Mouse (Mus musculus): ENCODE measurements at regions not wholly inside any gene's neighbourhood (a gene's known extent, or its start where the extent isn't known, plus 50 kb on each side); places are given as distances from the start of the nearest gene placed in this dataset.

DNA sequence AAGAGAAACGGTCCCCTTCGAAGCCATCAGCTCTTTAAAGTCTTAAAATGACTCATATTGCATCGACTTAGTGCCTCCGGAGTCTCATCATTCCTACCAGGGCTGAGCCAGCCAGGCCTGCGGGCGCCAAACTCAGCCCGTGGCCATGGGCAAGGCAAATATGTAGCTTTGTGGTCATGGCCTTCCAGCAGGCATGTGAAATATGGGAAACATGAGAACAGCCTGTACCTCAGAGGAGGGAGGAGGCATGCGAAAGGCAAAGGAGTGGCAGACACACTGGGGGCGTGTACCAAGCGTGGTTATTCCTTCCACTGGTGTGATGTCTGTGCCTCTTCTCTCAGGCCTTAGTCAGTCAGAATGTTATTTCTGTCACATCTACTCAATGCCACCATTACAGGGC, 706.3 kb upstream of the Car8 start:
- Histone ChIP-seq H3K4me1 (ENCODE audit: insufficient read depth, low read depth, low read length) (no peaks in the 10 kb centered on the region), H3K27me3 (ENCODE audit: insufficient read depth, low read length) (no peaks in the 10 kb centered on the region; the same call in 1 of the 2 replicates), H3K4me3 (ENCODE audit: low read depth, low read length) (no peak overlapping the region), H3K9me3 (replicated peaks) (no peaks in the 10 kb centered on the region), H3K36me3 (replicated peaks) (no peaks in the 10 kb centered on the region)
- TF ChIP-seq CTCF (IDR thresholded peaks at IDR 0.05; ENCODE audit: low read depth, low read length) (no peak), GATA1 (IDR thresholded peaks at IDR 0.05; ENCODE audit: borderline replicate concordance, low read length) (no peak), GATA2 (IDR thresholded peaks at IDR 0.05; ENCODE audit: borderline replicate concordance, low read depth, low read length) (no peak), TAL1 (conservative IDR thresholded peaks at IDR 0.05; ENCODE audit: low read depth, low read length) (no peak), POLR2AphosphoS5 (IDR thresholded peaks at IDR 0.05; ENCODE audit: insufficient replicate concordance, low read depth, low read length) (no peak)
- ATAC-seq (ENCODE audit: extremely low read depth, insufficient number of reproducible peaks, low FRiP score, poor library complexity, severe bottlenecking) (no peak), DNase-seq (ENCODE audit: low spot score) (no peak)

DNA sequence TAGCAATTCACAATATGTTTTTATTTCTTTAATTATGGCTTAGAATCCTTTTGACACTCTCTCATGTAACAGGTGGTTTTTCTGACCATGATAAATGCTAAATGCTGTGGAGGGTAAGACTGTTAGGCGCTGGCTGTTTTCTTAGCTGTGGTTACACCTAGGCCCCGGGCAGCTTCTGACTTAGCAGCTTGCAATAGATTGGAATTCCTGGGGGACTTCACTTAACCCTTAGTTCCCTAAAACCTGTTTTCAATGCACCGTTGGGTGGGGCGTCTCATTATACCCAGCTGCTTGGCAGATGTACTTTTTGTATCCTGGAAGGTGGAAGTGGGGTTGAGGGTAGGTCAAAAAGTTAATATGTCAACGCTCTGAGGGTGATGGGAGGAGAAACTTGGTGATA, 704.2 kb upstream of the Car8 start:
- TF ChIP-seq GATA2 (IDR thresholded peaks at IDR 0.05; ENCODE audit: borderline replicate concordance, low read depth, low read length) (no peak), POLR2AphosphoS5 (IDR thresholded peaks at IDR 0.05; ENCODE audit: insufficient replicate concordance, low read depth, low read length) (no peak), GATA1 (IDR thresholded peaks at IDR 0.05; ENCODE audit: borderline replicate concordance, low read length) (no peak), TAL1 (conservative IDR thresholded peaks at IDR 0.05; ENCODE audit: low read depth, low read length) (no peak), CTCF (IDR thresholded peaks at IDR 0.05; ENCODE audit: low read depth, low read length) (no peak)
- DNase-seq (ENCODE audit: low spot score): no peak
- no peaks in the 10 kb centered on the region for H3K36me3 ChIP-seq (replicated peaks)
- H3K27me3 ChIP-seq (ENCODE audit: insufficient read depth, low read length): no peaks in the 10 kb centered on the region; the same call in 1 of the 2 replicates
- no peak overlapping the region for H3K4me3 ChIP-seq (ENCODE audit: low read depth, low read length)
- H3K9me3 ChIP-seq (replicated peaks): no peaks in the 10 kb centered on the region
- H3K4me1 ChIP-seq (ENCODE audit: insufficient read depth, low read depth, low read length): no peaks in the 10 kb centered on the region
- ATAC-seq (ENCODE audit: extremely low read depth, insufficient number of reproducible peaks, low FRiP score, poor library complexity, severe bottlenecking): no peak

DNA sequence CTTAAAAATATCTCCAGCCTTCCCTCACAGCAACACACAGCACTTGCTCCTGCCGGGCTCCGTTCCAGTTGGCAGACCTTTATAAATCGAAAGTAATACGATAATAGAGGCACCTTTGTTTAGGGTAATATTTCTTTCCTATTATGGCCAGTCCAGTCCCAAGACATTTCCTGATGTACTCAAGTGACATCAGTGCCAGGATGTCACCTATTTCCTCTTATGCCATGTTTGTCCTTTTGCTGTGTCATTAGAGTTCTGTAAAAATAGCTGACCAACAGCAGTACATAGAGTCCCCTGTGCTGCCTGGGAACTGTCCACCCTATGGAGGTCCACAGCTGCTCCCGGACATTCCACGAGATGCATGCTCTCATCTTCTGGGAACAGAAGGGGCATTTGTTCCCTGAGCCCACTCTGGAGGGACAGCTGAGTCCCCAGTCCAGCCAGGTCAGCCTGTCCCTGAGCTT, 700.1 kb upstream of the Car8 start:
- Histone ChIP-seq H3K4me1 (ENCODE audit: insufficient read depth, low read depth, low read length) (no peaks in the 10 kb centered on the region), H3K4me3 (ENCODE audit: low read depth, low read length) (no peak overlapping the region)

DNA sequence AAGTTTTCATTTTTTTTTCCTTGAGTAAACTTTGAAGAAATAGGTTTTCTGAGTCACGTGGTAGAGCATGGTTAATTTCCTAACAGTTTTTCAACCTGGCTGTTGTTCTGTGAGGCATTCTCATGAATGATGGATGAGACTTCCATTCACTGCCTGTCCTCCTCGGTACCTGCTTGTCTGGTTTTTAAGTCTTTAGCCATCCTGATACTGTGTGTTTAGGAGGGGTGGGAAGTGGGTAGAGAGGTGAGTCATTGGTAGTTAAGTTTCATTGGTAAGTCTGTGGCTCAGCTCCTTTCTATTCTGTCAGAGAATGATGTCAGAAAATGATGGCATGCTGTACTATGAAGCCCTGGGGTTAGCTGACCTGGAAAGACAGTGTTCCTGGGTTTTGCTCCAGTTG, 697.1 kb upstream of the Car8 start:
- no peaks in the 10 kb centered on the region for H3K27me3 ChIP-seq (ENCODE audit: insufficient read depth, low read length)
- H3K4me1 ChIP-seq (ENCODE audit: insufficient read depth, low read depth, low read length): no peaks in the 10 kb centered on the region
- TF ChIP-seq GATA2 (IDR thresholded peaks at IDR 0.05; ENCODE audit: borderline replicate concordance, low read depth, low read length) (no peak), POLR2AphosphoS5 (IDR thresholded peaks at IDR 0.05; ENCODE audit: insufficient replicate concordance, low read depth, low read length) (no peak), GATA1 (IDR thresholded peaks at IDR 0.05; ENCODE audit: borderline replicate concordance, low read length) (no peak), CTCF (IDR thresholded peaks at IDR 0.05; ENCODE audit: low read depth, low read length) (no peak), TAL1 (conservative IDR thresholded peaks at IDR 0.05; ENCODE audit: low read depth, low read length) (no peak)
- H3K4me3 ChIP-seq (ENCODE audit: low read depth, low read length): no peak overlapping the region
- no peak for DNase-seq (ENCODE audit: low spot score)
- H3K9me3 ChIP-seq (replicated peaks): no peaks in the 10 kb centered on the region
- ATAC-seq (ENCODE audit: extremely low read depth, insufficient number of reproducible peaks, low FRiP score, poor library complexity, severe bottlenecking): no peak
- H3K36me3 ChIP-seq (replicated peaks): no peaks in the 10 kb centered on the region

More for the DNA sequence above, 700.1 kb upstream of the Car8 start:
- no peak for DNase-seq (ENCODE audit: low spot score)
- TF ChIP-seq GATA1 (IDR thresholded peaks at IDR 0.05; ENCODE audit: borderline replicate concordance, low read length) (no peak), TAL1 (conservative IDR thresholded peaks at IDR 0.05; ENCODE audit: low read depth, low read length) (no peak), GATA2 (IDR thresholded peaks at IDR 0.05; ENCODE audit: borderline replicate concordance, low read depth, low read length) (no peak), CTCF (IDR thresholded peaks at IDR 0.05; ENCODE audit: low read depth, low read length) (no peak), POLR2AphosphoS5 (IDR thresholded peaks at IDR 0.05; ENCODE audit: insufficient replicate concordance, low read depth, low read length) (no peak)
- no peak for ATAC-seq (ENCODE audit: extremely low read depth, insufficient number of reproducible peaks, low FRiP score, poor library complexity, severe bottlenecking)
- Histone ChIP-seq H3K27me3 (ENCODE audit: insufficient read depth, low read length) (no peaks in the 10 kb centered on the region), H3K36me3 (replicated peaks) (no peaks in the 10 kb centered on the region), H3K9me3 (replicated peaks) (no peaks in the 10 kb centered on the region)

DNA sequence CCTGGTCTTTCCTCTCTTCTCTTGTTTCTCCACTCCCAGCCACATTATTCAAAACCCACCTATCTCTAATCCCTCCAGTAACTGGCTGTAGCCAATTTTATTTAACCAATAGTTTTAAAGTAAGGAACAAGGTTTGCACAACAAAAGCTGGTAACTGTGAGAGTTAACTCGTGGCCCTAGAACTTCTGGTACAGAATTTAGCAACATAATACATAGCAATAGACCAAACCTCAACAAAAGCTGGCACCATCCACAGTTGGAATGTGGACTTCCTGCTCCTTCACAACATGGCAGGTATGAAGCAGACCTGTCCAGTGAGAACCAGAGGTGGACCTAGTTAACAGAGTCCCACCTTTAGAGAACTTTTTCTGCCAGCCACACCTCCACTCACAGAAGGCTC, 695.7 kb upstream of the Car8 start:
- DNase-seq (ENCODE audit: low spot score) (no peak), ATAC-seq (ENCODE audit: extremely low read depth, insufficient number of reproducible peaks, low FRiP score, poor library complexity, severe bottlenecking) (no peak)
- no peak for TF ChIP-seq CTCF (IDR thresholded peaks at IDR 0.05; ENCODE audit: low read depth, low read length)
- no peak for TF ChIP-seq GATA1 (IDR thresholded peaks at IDR 0.05; ENCODE audit: borderline replicate concordance, low read length)
- no peak for TF ChIP-seq POLR2AphosphoS5 (IDR thresholded peaks at IDR 0.05; ENCODE audit: insufficient replicate concordance, low read depth, low read length)
- no peak for TF ChIP-seq TAL1 (conservative IDR thresholded peaks at IDR 0.05; ENCODE audit: low read depth, low read length)
- no peak for TF ChIP-seq GATA2 (IDR thresholded peaks at IDR 0.05; ENCODE audit: borderline replicate concordance, low read depth, low read length)
- no peaks in the 10 kb centered on the region for H3K27me3 ChIP-seq (ENCODE audit: insufficient read depth, low read length)
- no peaks in the 10 kb centered on the region for H3K36me3 ChIP-seq (replicated peaks)
- H3K4me3 ChIP-seq (ENCODE audit: low read depth, low read length): no peak overlapping the region
- no peaks in the 10 kb centered on the region for H3K9me3 ChIP-seq (replicated peaks)
- H3K4me1 ChIP-seq (ENCODE audit: insufficient read depth, low read depth, low read length): no peaks in the 10 kb centered on the region

DNA sequence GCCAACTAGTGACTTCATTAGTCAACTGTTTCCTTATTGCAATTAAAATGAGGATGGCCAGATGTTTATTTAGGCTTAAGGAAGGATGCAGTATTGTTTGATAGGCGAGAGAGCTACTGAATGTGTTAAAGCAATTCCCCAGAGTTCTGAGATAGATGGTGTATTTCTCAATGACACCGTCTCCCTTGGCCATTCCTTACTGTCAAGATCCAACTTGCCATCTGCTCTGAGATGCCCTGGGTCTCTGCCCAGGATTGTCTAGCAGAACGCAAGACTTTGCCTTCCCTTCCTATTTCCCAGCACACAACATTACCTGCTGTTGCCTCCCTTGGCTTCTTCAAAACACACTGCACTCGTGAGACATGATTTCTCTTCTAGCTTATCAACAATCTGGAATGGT, 690.5 kb upstream of the Car8 start:
- TF ChIP-seq CTCF (IDR thresholded peaks at IDR 0.05; ENCODE audit: low read depth, low read length): no peak
- TF ChIP-seq GATA1 (IDR thresholded peaks at IDR 0.05; ENCODE audit: borderline replicate concordance, low read length): no peak
- TF ChIP-seq POLR2AphosphoS5 (IDR thresholded peaks at IDR 0.05; ENCODE audit: insufficient replicate concordance, low read depth, low read length): no peak
- no peak for TF ChIP-seq GATA2 (IDR thresholded peaks at IDR 0.05; ENCODE audit: borderline replicate concordance, low read depth, low read length)
- ATAC-seq (ENCODE audit: extremely low read depth, insufficient number of reproducible peaks, low FRiP score, poor library complexity, severe bottlenecking) (no peak), DNase-seq (ENCODE audit: low spot score) (no peak)
- no peaks in the 10 kb centered on the region for H3K27me3 ChIP-seq (ENCODE audit: insufficient read depth, low read length)
- H3K36me3 ChIP-seq (replicated peaks): no peaks in the 10 kb centered on the region
- H3K4me3 ChIP-seq (ENCODE audit: low read depth, low read length): no peak overlapping the region
- no peaks in the 10 kb centered on the region for H3K9me3 ChIP-seq (replicated peaks)
- no peaks in the 10 kb centered on the region for H3K4me1 ChIP-seq (ENCODE audit: insufficient read depth, low read depth, low read length)
